Mouse (Mus musculus) layer of hippocampus, adult 11-12 months (tissue): ENCODE measurements at regions not wholly inside any gene's neighbourhood (a gene's known extent, or its start where the extent isn't known, plus 50 kb on each side); places are given as distances from the start of the nearest gene placed in this dataset.

Source experiments
- DNase-seq: peaks from one replicate; pipeline ENCODE4 v3.0.0; 2022; ENCODE audit warnings: low spot score

- DNase-seq: no peak
Measured at GRCm38 (mm10) chr10:20776640-20777413, 51.9 kb upstream of the Pde7b start.

GRCm38 (mm10) chr10:20775731-20776429 lies 51.0 kb upstream of the Pde7b start:
- DNase-seq: no peak
